Mouse (Mus musculus) hindlimb bud, embryonic 11.5 days (tissue): ENCODE data around the gene Cacna2d2.
A peak's percentile ranks its signal among the peaks of the same experiment; 100 is the strongest.

Source experiments
- DNase-seq: peaks from one replicate; pipeline ENCODE4 v3.0.0-alpha.2; 2012; ENCODE audit warnings: low read depth, low spot score; ENCODE audit errors: extremely low spot score

Gene Cacna2d2

DNA sequence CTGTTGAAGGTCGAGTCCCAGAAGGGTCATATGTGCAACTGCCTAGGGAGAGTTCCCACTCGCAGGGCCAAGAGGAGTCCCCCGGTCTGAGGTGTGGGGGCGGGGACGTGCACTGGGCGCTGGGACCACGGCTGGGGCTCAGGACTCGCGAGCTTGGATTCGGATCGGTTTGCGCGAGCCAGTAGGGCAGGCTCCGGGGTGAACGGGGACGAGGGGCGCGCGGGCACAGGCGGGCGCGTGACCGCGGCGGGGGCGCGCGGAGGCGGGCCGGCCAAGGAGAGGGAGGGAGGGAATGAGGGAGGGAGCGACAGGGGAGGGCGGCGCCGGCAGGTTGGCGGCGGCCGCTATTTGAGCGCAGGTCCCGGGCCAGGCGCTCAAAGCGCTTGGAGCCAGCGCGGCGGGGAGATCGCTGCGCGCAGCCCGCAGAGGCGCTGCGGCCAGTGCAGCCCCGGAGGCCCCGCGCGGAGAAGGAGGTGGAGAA is at the start of gene Cacna2d2:
TSS of gene Cacna2d2 (plus strand) at position 122 of the 481 bp plus-strand sequence.
- DNase-seq: no peak

DNA sequence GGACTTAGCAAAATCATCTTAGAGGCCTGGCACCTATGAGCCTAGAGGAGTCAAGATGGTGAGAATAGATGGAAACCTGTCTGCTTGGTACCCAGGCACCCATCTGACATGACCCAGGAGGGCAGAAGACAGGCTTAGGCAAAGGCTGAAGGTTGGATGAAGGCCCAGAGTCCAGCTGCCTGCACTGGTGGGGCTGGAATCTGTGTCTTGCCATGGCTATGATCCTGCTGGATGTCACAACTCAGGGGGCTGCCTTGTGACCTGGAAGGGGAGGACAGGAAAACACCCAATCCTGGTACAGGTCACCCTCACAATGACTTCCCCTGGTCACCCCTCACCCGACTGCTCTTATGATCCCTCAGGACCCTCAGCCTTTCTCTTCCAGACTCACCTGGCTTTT is 44.6 kb upstream of the Cacna2d2 start:
- DNase-seq: no peak

DNA sequence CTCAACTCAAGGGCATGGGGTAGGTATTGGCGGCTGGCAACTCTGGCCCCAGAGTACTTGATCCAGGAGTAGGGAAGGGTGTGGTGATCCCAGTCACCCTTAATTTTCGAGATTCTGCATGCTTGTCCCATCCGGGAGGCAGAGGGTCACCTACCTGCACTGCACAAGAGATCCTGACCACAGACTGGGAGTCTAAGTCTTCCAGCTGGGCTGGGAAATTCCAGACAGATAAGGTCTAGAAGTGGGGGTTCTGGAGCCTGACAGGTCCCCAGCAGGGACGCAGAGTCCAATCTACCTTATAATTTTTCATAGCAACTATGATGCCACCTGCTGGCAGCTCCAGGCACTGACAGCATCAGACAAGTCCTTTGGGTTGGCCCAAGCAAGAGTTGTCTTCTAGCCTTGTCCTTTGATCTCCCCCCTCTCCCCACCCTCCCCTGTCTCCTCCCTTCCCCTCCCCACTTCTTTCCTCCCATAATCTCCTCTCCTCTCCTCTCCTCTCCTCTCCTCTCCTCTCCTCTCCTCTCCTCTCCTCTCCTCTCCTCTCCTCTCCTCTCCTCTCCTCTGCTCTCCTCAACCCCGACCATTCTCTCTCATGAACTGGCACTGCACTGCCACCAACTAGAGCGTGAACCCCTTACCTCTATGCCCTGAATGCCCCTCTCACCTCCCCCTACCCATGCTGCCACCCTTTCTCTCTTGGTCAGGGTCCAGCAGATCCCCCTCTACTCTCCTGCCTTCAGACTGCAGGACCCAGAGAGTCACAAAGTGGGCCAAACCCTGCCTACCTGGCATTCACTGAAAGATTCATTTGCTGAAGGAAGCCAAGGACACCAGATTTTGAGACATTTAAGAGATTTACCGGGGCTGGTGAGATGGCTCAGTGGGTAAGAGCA is 43.3 kb upstream of the Cacna2d2 start:
- no peak for DNase-seq

DNA sequence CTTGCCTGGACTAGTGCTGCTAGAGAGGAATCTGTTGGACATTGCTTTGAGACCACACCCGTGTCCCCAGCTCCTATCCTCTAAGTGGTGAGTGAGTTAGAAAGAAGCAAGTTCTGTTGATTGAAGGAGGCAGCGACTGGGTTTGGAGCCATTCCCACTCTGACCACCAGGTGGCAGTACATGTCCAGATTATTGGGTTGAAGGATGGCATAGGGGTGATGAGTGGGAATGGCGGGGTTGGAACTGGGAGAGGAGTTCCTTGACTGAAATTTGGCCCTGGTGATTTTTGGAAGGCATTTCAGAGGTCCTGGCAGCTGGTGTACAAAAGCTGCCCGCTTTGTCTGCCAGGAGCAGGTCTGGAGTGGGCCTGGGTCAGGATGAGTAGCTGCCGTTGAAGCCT is 41.8 kb upstream of the Cacna2d2 start:
- DNase-seq: no peak

DNA sequence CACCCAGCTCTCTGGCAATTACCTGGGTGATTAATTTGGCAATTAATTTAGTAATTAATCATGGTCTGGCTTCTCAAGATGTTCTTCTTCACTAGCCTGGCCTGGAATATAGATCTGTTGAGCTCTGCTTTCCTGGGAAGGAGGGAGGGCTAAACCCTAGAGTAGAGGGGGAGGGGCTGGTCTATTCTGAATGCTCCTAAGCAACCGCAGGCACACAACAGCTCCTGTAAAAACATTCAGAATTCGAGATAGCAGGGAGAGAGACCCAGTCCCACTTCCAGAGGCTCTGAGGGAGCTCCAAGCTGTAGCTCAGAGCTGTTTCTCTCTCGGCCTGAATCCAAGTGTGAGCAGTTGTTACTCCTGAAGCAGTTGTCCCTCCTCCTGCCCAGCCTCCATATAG is 38.4 kb upstream of the Cacna2d2 start:
- DNase-seq: no peak

DNA sequence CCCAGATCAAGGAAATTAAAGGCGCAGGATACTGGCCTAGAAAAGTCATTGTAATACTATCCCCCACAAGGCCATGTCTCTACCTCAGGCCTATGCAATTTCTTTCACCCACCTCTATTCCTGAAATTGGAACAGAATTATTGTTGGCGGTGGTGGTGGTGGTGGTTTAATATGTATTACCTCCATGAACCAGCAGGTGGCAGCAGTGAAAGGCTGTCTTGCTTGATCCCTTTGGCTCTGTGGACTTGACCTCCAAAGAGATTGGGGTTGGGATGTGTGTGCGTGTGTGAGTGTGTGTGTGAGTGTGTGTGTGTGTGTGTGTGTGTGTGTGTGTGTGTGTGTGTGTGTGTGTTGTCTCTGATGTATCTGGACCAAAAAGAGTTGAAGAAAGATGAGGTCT is 32.8 kb upstream of the Cacna2d2 start:
- peak; percentile 30 for DNase-seq

DNA sequence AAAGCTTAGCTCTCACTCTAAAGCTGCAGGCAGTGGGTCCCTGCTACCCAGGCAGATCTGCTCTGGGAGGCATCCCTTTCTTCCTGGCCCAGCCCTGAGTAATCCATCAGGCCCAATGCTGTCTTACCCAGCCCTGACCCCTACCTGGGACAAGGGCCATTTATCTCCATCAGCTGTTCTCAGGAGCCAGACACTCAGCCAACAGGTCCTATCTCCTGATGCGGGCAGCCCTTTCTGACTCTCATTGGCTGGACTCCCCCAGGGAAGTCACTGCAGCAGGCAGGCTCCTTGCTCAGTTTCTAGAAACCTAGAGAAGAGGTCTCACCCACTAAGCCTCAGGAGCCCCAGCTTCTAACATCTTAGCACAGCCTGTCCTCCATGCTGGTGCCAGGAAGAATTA is 31.1 kb upstream of the Cacna2d2 start:
- no peak for DNase-seq

DNA sequence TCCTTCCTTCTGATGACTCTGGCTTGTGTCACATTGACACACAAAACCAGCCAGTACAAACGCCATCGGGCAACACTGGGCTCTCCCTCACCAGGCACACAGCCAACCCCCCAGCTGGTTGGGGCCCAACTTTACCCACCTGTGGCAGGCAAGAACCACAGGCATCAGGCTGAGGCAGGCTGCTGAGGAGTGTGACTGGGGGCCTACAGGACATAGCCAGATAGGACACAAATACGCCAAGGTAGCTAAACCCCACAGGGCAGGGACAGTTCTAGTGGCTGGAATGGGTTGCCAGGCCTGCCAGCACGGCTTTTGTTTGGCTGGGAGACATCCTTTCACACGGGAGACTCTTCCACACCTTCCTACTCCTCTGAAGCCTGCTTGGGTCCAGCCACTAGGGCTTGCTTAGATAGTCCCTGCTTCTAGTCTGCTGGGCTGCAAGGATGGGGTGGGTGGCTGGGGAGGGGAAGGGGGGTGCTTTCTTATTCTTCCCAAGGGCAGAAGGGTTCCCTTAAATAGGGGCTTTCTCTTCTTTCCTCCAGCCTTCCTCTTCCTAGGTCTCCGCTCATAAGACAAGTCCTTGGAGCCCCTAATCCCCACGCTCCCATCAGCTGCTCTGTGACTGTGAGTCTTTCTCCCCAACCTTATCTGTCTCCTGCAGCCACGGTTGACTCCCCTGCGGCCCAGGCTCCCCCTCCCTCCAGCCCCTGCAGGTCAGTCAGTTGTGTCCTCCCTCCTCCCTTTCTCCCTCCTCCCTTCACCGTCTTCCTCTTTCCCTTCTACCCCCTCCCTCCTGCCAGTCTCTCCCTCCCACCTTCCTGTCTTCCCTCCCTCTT is 29.9 kb upstream of the Cacna2d2 start:
- no peak for DNase-seq

DNA sequence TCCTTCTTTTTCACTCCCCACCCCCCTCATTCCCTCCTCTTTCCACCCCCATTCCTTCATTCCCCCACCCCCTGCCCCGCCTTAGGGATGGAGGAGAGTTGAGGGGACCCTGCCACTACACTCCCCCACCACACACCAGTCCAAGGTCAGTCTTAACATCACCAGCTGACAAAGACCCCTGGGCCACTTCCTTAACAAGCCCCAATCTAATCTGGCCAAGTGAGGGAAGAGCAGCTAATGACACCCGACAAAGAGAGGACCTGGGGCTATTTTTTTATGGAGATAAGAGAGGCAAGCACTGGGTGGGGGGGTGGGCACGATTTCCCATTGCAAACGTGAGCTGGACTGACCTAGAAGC is 29.3 kb upstream of the Cacna2d2 start:
- DNase-seq: no peak

DNA sequence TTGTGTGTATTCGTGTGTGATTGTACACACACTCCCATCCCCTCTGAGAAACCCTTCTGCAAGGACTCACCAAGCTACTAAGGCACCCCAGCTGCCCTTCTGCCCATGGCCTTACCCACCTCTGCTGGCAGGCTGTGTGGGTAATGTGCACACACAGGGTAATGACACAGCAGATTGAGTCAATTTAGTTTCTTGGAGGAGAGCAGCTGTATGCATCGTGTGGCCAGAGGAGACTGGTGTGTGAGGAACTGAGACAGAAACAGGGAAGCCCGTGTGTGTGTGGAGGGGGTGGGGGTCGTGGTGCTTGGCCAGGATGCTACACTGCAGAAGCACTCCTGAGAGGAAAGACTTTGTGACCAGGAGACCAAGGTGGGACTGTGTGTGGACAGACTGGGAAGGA is 27.0 kb upstream of the Cacna2d2 start:
- no peak for DNase-seq

DNA sequence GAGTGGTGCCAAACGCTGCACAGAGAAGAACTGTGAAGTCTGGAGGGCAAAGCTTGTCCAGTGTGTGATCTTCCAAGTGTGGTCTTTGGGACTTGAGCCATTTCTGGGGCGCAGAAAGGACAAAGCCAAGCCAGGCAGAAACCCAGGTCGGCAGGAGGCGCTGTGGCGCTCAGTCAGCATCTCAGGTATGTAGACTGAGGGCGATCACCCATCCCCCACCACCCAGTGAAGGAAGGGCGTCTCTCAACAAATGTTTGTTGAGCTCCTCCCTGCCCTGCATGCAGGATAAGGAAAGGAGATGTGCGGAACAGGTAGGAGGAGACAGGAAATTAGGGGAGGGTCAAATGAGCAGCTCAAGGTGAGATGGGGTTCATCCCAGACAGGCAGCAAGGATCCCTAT is 24.8 kb upstream of the Cacna2d2 start:
- peak; percentile 39 for DNase-seq

DNA sequence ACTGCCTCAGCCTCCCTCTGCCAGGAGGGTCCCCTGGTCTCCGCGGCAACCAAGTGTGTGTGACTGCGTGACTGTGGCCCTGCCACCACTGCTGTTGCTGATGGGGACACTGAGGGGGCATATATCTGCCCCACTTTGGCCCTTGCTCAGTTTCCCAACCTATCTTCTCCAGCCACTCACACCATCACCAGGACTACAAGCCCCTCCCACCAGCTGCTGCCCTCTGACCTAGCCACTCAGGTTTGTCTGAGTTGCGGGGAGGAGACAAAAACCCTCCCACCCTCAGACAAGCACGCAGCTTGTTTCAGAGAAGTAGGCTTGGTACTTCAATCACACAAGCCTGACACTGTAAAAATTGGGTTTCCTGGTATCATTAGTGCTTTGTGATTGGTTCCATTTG is 24.0 kb upstream of the Cacna2d2 start:
- DNase-seq: no peak

DNA sequence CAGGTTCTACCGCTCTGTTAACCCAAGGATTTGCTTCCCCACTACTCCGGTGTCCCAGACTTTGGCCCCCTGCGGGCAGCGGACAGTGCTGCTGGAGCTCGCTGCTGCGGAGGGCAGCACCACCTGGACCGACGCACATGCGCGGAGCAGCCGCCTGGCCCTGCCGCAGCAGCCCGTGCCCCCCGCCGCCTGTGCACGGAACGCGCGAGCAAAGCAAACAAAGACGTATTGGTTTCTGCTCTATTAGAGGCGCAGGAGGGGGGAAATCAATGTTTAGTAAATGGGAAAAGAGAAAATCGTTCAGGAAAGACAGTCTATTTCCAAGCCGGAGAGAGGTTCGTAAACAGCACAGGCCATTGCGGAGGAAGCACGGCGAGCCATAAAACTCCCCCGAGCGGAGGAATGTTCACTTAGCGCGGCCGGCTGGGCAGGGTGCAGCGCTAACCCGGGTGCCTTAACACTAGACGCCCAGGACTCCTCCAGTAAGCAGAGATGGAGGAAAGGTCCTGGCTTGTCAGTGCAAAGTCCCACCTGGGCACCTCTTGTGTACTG is 21.4 kb upstream of the Cacna2d2 start:
- no peak for DNase-seq

DNA sequence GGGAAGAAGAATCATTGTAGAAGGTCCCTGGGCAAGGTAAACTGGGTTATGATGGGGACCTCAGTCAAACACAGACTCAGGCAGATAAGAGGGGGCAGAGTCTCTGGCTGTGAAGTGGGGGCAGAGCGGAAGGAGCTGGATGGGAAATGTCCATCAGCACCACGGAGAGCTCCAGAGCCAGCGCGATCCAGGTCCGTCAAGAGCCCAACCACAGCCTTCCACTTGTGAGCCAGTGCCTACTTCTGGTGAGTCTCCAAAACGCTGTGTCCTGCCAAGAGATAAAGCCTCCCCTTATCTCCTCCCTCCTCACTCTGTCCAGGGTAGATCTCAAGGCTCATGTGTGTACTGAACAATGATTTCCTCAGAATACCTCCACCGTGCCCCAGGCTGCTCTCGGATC is 17.7 kb upstream of the Cacna2d2 start:
- peak; percentile 46 for DNase-seq

DNA sequence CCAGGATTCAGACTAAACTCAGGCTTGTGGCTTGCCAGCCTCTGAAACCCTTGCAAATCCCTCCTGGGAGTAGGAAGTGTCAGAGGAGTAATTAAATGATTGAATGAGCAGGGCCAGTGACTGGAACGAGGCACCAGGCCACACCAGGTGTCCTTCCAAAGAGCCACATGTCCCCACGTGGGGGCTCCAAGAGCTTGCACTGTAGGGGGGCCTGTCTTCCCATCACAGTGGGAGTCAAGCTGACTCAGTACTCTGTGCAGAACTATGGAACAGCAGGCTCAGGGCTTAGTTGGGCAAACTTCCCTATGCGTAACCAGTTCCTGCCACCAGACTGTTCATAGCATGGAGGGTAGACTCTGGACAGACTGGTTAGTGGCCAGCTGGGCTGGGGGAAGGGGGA is 15.0 kb upstream of the Cacna2d2 start:
- no peak for DNase-seq

DNA sequence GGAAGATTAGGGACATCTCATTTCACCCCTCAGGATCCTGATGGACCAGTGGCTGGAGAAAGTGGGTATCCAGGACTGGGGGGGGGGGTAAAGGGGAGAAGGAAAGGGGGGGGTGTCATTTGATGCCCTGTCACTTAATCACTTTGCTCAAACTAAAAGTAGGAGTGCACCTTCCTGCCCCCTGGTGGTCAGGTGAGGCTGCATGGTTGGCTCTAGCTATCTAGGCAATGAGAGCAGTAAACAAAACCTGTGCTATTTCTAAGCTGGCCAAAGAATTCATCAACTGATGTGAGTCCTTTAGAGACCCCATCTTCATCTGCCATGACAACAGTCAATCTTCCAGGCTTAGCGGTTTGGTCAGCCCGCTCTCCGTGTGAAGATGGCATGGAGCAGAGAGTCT is 12.7 kb upstream of the Cacna2d2 start:
- DNase-seq: no peak

DNA sequence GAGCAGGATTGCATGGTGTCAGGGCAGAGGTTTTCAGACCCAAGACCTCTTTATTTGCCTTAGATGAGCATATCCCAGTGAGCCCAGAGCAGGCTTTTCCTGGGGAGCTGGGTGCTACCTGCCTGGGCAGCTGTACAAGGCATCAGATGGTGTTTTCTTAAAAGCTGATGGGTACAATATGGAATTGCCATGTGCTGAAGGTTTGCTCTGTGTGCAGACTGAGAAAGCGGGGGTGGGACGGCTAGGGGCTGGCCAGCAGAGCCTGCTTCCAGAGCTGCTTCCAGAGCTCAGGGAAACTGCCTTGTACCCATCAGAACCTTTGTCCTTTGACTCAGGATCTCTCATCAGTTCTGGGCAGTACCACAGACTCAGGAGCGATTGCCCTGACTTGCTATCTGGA is 11.7 kb upstream of the Cacna2d2 start:
- DNase-seq: no peak

DNA sequence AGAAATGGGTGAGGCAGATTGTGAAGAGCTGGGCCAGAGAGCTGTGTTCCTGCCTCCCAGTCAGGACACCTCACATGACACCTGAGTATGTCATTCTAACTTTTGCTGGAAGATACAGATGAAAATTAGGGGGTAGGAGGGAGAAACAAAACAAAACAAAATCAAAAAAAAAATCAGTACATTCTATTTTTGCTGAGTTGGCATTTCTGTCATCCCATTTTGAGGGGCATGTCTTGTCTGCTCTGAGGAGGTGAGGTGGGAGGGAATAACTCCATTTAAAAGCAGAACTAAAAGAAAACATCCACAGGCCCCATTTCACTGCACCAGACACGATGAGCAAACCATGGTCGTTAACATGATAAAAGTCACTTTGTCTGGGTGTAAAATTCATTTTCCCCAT is 11.1 kb upstream of the Cacna2d2 start:
- no peak for DNase-seq

DNA sequence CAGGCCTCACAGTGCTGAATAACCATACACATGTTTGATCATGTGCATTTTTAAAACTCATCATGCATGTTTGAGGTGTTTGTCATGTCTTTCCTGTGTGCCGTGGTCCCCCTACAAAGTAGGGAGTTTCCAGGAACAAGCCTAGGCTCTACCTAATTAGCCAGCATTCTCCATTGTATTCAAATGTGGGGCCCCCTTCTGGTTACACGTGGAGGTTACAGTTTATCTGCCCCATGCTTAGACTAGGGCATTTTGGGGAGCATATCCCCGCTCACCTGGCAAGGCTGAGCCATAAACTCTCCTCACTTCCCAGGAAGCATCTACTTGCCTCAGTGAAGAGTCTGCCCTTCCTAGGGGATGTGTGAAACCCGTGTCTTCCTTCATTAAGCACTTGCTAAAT is 3.0 kb upstream of the Cacna2d2 start:
- DNase-seq: no peak

DNA sequence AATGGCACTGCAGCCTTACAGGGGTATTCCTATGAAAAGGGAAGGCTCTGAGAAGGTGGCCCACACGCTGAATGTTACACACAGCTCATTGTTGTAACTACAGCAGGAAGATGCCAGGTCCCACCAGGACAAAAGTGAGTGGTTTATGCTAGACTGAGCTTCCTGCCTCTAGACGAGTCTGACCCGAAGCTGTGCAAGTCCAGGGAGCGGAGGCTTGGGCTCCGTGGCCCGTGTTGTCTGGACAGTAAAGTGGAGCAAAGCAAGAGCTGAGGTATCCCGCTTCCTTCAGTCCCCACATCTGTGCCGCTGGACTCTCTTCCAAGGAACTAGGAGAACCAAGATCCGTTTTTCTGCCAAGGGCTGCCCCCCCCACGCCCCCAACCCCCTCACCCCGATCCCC is 444 bp upstream of the Cacna2d2 start:
- DNase-seq: no peak

DNA sequence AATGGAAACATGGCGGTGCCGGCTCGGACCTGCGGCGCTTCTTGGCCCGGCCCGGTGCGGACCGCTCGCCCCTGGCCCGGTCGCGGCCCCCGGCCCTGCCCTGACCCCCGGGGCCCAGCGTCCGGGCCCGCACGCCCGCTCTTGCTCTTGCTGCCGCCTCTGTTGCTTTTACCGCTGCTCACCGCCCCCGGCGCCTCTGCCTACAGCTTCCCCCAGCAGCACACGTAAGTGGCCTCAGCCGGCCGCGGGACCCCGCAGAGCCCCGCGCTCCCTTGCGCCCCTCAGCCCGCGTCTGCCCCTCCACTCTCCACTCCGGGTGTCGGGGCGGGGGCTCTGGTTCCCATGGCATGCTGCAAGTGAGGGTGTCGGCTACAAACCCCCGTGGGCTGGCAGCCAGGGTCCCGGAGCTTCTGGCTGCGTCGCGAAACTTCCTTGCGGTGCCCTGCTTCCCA is 674 bp downstream of the Cacna2d2 start:
- no peak for DNase-seq
